Mouse (Mus musculus): Measurements from ENCODE around the gene Mgst2.

DNA sequence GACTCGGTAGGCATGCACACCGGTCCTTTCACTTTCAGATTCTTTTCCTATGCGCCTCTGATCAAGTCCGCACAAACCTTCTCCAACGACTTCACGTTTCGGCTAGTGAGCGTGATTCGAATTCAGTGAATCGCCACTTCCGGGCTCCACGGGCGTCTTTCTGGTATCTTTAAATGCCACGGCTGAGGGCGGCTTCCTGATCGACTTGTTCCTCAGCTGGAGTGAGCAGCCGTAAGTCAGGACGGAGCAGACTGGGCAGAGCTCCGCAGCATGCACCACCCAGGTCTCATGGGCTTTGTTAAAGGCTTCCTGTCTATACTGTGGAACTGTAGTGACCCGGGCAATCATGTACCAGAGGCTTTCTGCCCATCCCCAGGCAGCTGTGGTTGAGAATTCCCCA is 23.5 kb upstream of the Mgst2 start:
- TF ChIP-seq POLR2A (IDR thresholded peaks at IDR 0.05; ENCODE audit: borderline replicate concordance, insufficient read depth, low read length) (no peak), CTCF (IDR thresholded peaks at IDR 0.05; ENCODE audit: borderline replicate concordance, insufficient read depth, low read depth, low read length) (no peak)

All from cerebellum, adult 2 months (tissue).